Mouse (Mus musculus) megakaryocyte, embryonic 14.5 days (primary cell): ENCODE results near the gene Eps8. TPM values are rescaled to one million over a fixed set of nuclear protein-coding genes. Genes with fewer than 3 reads are reported as not detected.

Experiments used
- H3K27me3 ChIP-seq: replicated peaks from 2 replicates; pipeline ENCODE3; 2012; ENCODE audit warnings: inconsistent platforms
- H3K36me3 ChIP-seq: replicated peaks from 2 replicates; pipeline ENCODE3; 2012; ENCODE audit warnings: low read length, inconsistent platforms, mixed read lengths
- H3K4me1 ChIP-seq: 2 replicates; pipeline ENCODE4 v1.6.1; 2012; ENCODE audit warnings: inconsistent platforms
- H3K4me3 ChIP-seq: replicated peaks from 2 replicates; pipeline ENCODE3; 2012; ENCODE audit warnings: moderate library complexity, mild to moderate bottlenecking, inconsistent platforms
- H3K9me3 ChIP-seq: 2 replicates; pipeline ENCODE4 v1.6.1; 2012; ENCODE audit warnings: inconsistent platforms
- FLI1 ChIP-seq: IDR thresholded peaks from 2 replicates; pipeline ENCODE4 v1.6.1; 2012; ENCODE audit warnings: low read length, inconsistent platforms, mixed read lengths
- GATA1 ChIP-seq: IDR thresholded peaks from 3 replicates; pipeline ENCODE4 v1.6.1; 2012; ENCODE audit warnings: mixed read lengths, low read length, inconsistent platforms, borderline replicate concordance
- polyA plus RNA-seq: library from polyadenylated mRNA; stranded (reverse); fragments of >175 nt; gene quantifications from 2 replicates; pipeline ENCODE4 v1.2.3, GENCODE M21; 2012; ENCODE audit warnings: low replicate concordance; ENCODE audit not compliant: insufficient read depth

Eps8 gene
- polyA plus RNA-seq, 1 experiment = 0.47 TPM

- Histone ChIP-seq H3K4me1 (peaks cover 7% of the 10 kb centered on the region), H3K36me3 (no peaks in the 10 kb centered on the region), H3K27me3 (peaks cover 42% of the 10 kb centered on the region), H3K9me3 (peaks cover 3% of the 10 kb centered on the region), H3K4me3 (peak overlapping the region; percentile 18)
- TF ChIP-seq FLI1 (no peak), GATA1 (no peak)
Observed at GRCm38 (mm10) chr6:137647646-137648045, 7.0 kb downstream of the Eps8 start.

- Histone ChIP-seq H3K36me3 (no peaks in the 10 kb centered on the region), H3K27me3 (peaks cover 40% of the 10 kb centered on the region), H3K4me3 (no peak overlapping the region), H3K4me1 (peaks cover 7% of the 10 kb centered on the region), H3K9me3 (peaks cover 3% of the 10 kb centered on the region)
- no peak for TF ChIP-seq FLI1
- TF ChIP-seq GATA1 = no peak
Observed at GRCm38 (mm10) chr6:137646726-137647125, 8.0 kb downstream of the Eps8 start.

GRCm38 (mm10) chr6:137644893-137645292 lies 9.8 kb downstream of the Eps8 start:
- H3K27me3 ChIP-seq = peaks cover 36% of the 10 kb centered on the region
- H3K4me1 ChIP-seq = peaks cover 7% of the 10 kb centered on the region
- TF ChIP-seq GATA1 = no peak
- no peak for TF ChIP-seq FLI1
- peaks cover 3% of the 10 kb centered on the region for H3K9me3 ChIP-seq
- no peaks in the 10 kb centered on the region for H3K36me3 ChIP-seq
- no peak overlapping the region for H3K4me3 ChIP-seq

- Histone ChIP-seq H3K4me3 (no peak overlapping the region), H3K36me3 (no peaks in the 10 kb centered on the region), H3K9me3 (peaks cover 3% of the 10 kb centered on the region), H3K4me1 (peaks cover 7% of the 10 kb centered on the region), H3K27me3 (peaks cover 26% of the 10 kb centered on the region)
- TF ChIP-seq FLI1 (no peak), GATA1 (no peak)
Observed at GRCm38 (mm10) chr6:137643814-137644213, 10.9 kb downstream of the Eps8 start.

- Histone ChIP-seq H3K9me3 (peaks cover 3% of the 10 kb centered on the region), H3K4me3 (no peak overlapping the region), H3K27me3 (peaks cover 10% of the 10 kb centered on the region), H3K36me3 (no peaks in the 10 kb centered on the region), H3K4me1 (no peaks in the 10 kb centered on the region)
- TF ChIP-seq GATA1 = no peak
- TF ChIP-seq FLI1 = no peak
Observed at GRCm38 (mm10) chr6:137641642-137642041, 13.0 kb downstream of the Eps8 start.

- Histone ChIP-seq H3K36me3 (no peaks in the 10 kb centered on the region), H3K4me3 (no peak overlapping the region), H3K9me3 (no peaks in the 10 kb centered on the region; the same call in 1 of the 2 replicates), H3K27me3 (peaks cover 4% of the 10 kb centered on the region), H3K4me1 (no peaks in the 10 kb centered on the region)
- no peak for TF ChIP-seq GATA1
- TF ChIP-seq FLI1 = no peak
Observed at GRCm38 (mm10) chr6:137638834-137639567, 15.7 kb downstream of the Eps8 start.

- Histone ChIP-seq H3K36me3 (no peaks in the 10 kb centered on the region), H3K4me3 (no peak overlapping the region), H3K27me3 (peaks cover 3% of the 10 kb centered on the region), H3K4me1 (no peaks in the 10 kb centered on the region), H3K9me3 (no peaks in the 10 kb centered on the region)
- no peak for TF ChIP-seq FLI1
- no peak for TF ChIP-seq GATA1
Observed at GRCm38 (mm10) chr6:137637443-137637842, 17.2 kb downstream of the Eps8 start.

GRCm38 (mm10) chr6:137636131-137636530 lies 18.5 kb downstream of the Eps8 start:
- H3K9me3 ChIP-seq = no peaks in the 10 kb centered on the region
- H3K4me1 ChIP-seq = no peaks in the 10 kb centered on the region
- TF ChIP-seq FLI1 (no peak), GATA1 (no peak)
- H3K27me3 ChIP-seq = peaks cover 2% of the 10 kb centered on the region
- no peak overlapping the region for H3K4me3 ChIP-seq
- H3K36me3 ChIP-seq = no peaks in the 10 kb centered on the region

GRCm38 (mm10) chr6:137633626-137634025 lies 21.1 kb downstream of the Eps8 start:
- Histone ChIP-seq H3K36me3 (no peaks in the 10 kb centered on the region), H3K27me3 (peaks cover 2% of the 10 kb centered on the region), H3K4me3 (no peak overlapping the region), H3K4me1 (peaks cover 4% of the 10 kb centered on the region), H3K9me3 (no peaks in the 10 kb centered on the region)
- TF ChIP-seq GATA1 (no peak), FLI1 (no peak)

- Histone ChIP-seq H3K27me3 (peaks cover 2% of the 10 kb centered on the region), H3K9me3 (no peaks in the 10 kb centered on the region), H3K4me3 (no peak overlapping the region), H3K36me3 (no peaks in the 10 kb centered on the region), H3K4me1 (peaks cover 4% of the 10 kb centered on the region)
- TF ChIP-seq GATA1 = no peak
- no peak for TF ChIP-seq FLI1
Observed at GRCm38 (mm10) chr6:137633121-137633520, 21.6 kb downstream of the Eps8 start.
